Mouse (Mus musculus) testis, adult 2 months (tissue): ENCODE results near the gene Maco1.

Experiments used
- CTCF ChIP-seq: fragments of 200-500 bp; IDR thresholded peaks from 2 replicates; pipeline ENCODE4 v1.5.1; 2012; ENCODE audit warnings: low read depth, mild to moderate bottlenecking, inconsistent platforms, low read length, moderate library complexity; ENCODE audit not compliant: control insufficient read depth, insufficient read depth, insufficient replicate concordance
- POLR2A ChIP-seq: fragments of 200-500 bp; IDR thresholded peaks from 2 replicates; pipeline ENCODE4 v1.6.1; 2012; ENCODE audit warnings: low read depth, mild to moderate bottlenecking, inconsistent platforms, low read length, moderate library complexity; ENCODE audit not compliant: control insufficient read depth

GRCm38 (mm10) chr4:134861884-134862283 is 8.7 kb upstream of the Maco1 start:
- TF ChIP-seq CTCF: no peak
- TF ChIP-seq POLR2A: no peak
